Mouse (Mus musculus) liver, embryonic 11.5 days (tissue): ENCODE measurements at regions not wholly inside any gene's neighbourhood (a gene's known extent, or its start where the extent isn't known, plus 50 kb on each side); places are given as distances from the start of the nearest gene placed in this dataset.

ENCODE experiments used
- ATAC-seq: fragments of 200-750 bp; cut with Nextera tagmentation; replicated peaks from 2 replicates; pipeline ENCODE4 v1.8.0; 2017; ENCODE audit warnings: moderate number of reproducible peaks, mild to moderate bottlenecking, moderate TSS enrichment, moderate library complexity; ENCODE audit not compliant: low FRiP score
- DNase-seq: peaks from one replicate; pipeline ENCODE4 v3.0.0-alpha.2; 2017; ENCODE audit warnings: low spot score
- H3K27ac ChIP-seq: fragments of 300-500 bp; sonication (generic); 2 replicates; pipeline ENCODE4 v1.5.1; 2014; ENCODE audit warnings: mild to moderate bottlenecking, low read depth, low read length, control low read depth
- H3K27me3 ChIP-seq: fragments of 300-500 bp; sonication (generic); replicated peaks from 2 replicates; pipeline ENCODE4 v1.6.1; 2014; ENCODE audit warnings: low read length, mixed read lengths; ENCODE audit not compliant: control insufficient read depth, insufficient read depth
- H3K36me3 ChIP-seq: fragments of 300-500 bp; sonication (generic); 2 replicates; pipeline ENCODE4 v1.6.1; 2014; ENCODE audit warnings: mild to moderate bottlenecking, low read length, moderate library complexity, mixed read lengths; ENCODE audit not compliant: control insufficient read depth, insufficient read depth
- H3K4me1 ChIP-seq: fragments of 300-500 bp; sonication (generic); replicated peaks from 2 replicates; pipeline ENCODE4 v1.6.1; 2014; ENCODE audit warnings: low read length, mixed read lengths; ENCODE audit not compliant: control insufficient read depth, insufficient read depth
- H3K4me2 ChIP-seq: fragments of 300-500 bp; sonication (generic); 2 replicates; pipeline ENCODE4 v1.6.1; 2014; ENCODE audit warnings: mild to moderate bottlenecking, control low read depth, moderate library complexity
- H3K4me3 ChIP-seq: fragments of 300-500 bp; sonication (generic); 2 replicates; pipeline ENCODE4 v1.5.1; 2014; ENCODE audit warnings: low read depth, low read length, control low read depth
- H3K9ac ChIP-seq: fragments of 300-500 bp; sonication (generic); 2 replicates; pipeline ENCODE4 v1.6.1; 2014; ENCODE audit warnings: low read depth, low read length, control low read depth
- H3K9me3 ChIP-seq: fragments of 300-500 bp; sonication (generic); 2 replicates; pipeline ENCODE4 v1.6.1; 2016; ENCODE audit warnings: low read length, inconsistent platforms, mixed read lengths; ENCODE audit not compliant: control insufficient read depth
- WGBS: fragments of 180-500 bp; shearing (Covaris S2); extraction: QIAGEN DNeasy Blood & Tissue Kit; methylation state at CpG from one replicate; pipeline ENCODE4 v1.1.7; 2014; 5-methylcytosine and 5-hydroxymethylcytosine counted together

GRCm38 (mm10) chr4:24154418-24154817 is 341.8 kb upstream of the Mms22l start:
- DNase-seq (no peak), ATAC-seq (0 out of 2 replicates have a peak, but pooled peaks have one; percentile 49)
- WGBS, result 19% methylated on average over 8 of the region's 8 CpGs
- Histone ChIP-seq H3K36me3 (no peaks in the 10 kb centered on the region), H3K9ac (no peak overlapping the region), H3K4me2 (no peak overlapping the region), H3K9me3 (no peaks in the 10 kb centered on the region), H3K4me1 (no peaks in the 10 kb centered on the region), H3K27me3 (no peaks in the 10 kb centered on the region), H3K27ac (no peak overlapping the region), H3K4me3 (no peak overlapping the region)

GRCm38 (mm10) chr4:24173750-24174149 is 322.5 kb upstream of the Mms22l start:
- no peak overlapping the region for H3K27ac ChIP-seq
- no peaks in the 10 kb centered on the region for H3K4me1 ChIP-seq
- 69% methylated on average over 2 of the region's 2 CpGs for WGBS
- H3K4me2 ChIP-seq, result no peak overlapping the region
- no peak for DNase-seq
- H3K9me3 ChIP-seq, result no peaks in the 10 kb centered on the region
- H3K27me3 ChIP-seq, result no peaks in the 10 kb centered on the region
- no peak overlapping the region for H3K9ac ChIP-seq
- H3K4me3 ChIP-seq, result no peak overlapping the region
- no peaks in the 10 kb centered on the region for H3K36me3 ChIP-seq
- no peak for ATAC-seq

GRCm38 (mm10) chr4:24213262-24214036 is 282.8 kb upstream of the Mms22l start:
- DNase-seq (no peak), ATAC-seq (no peak)
- Histone ChIP-seq H3K27me3 (no peaks in the 10 kb centered on the region), H3K4me3 (no peak overlapping the region), H3K27ac (no peak overlapping the region), H3K36me3 (no peaks in the 10 kb centered on the region), H3K9ac (no peak overlapping the region), H3K4me2 (no peak overlapping the region), H3K9me3 (no peaks in the 10 kb centered on the region), H3K4me1 (no peaks in the 10 kb centered on the region)
- 68% methylated on average over 10 of the region's 10 CpGs for WGBS

- WGBS, result 65% methylated on average over 3 of the region's 3 CpGs
- Histone ChIP-seq H3K9ac (no peak overlapping the region), H3K36me3 (no peaks in the 10 kb centered on the region), H3K27me3 (no peaks in the 10 kb centered on the region), H3K9me3 (no peaks in the 10 kb centered on the region), H3K4me3 (no peak overlapping the region), H3K27ac (no peak overlapping the region), H3K4me2 (no peak overlapping the region), H3K4me1 (no peaks in the 10 kb centered on the region)
- DNase-seq (no peak), ATAC-seq (no peak)
Observed at GRCm38 (mm10) chr4:24214037-24214362, 282.3 kb upstream of the Mms22l start.

- no peak for ATAC-seq
- Histone ChIP-seq H3K27me3 (no peaks in the 10 kb centered on the region), H3K4me2 (no peak overlapping the region), H3K27ac (no peak overlapping the region), H3K9ac (no peak overlapping the region), H3K9me3 (no peaks in the 10 kb centered on the region), H3K4me1 (no peaks in the 10 kb centered on the region), H3K36me3 (no peaks in the 10 kb centered on the region), H3K4me3 (no peak overlapping the region)
- 73% methylated on average over 6 of the region's 6 CpGs for WGBS
- no peak for DNase-seq
Observed at GRCm38 (mm10) chr4:24218383-24218934, 277.8 kb upstream of the Mms22l start.

- 84% methylated on average over 4 of the region's 4 CpGs for whole genome bisulfite sequencing
Observed at GRCm38 (mm10) chr4:24219074-24219497, 277.2 kb upstream of the Mms22l start.

GRCm38 (mm10) chr4:24219583-24219982 is 276.7 kb upstream of the Mms22l start:
- H3K4me1 ChIP-seq, result no peaks in the 10 kb centered on the region
- no peaks in the 10 kb centered on the region for H3K9me3 ChIP-seq
- H3K36me3 ChIP-seq, result no peaks in the 10 kb centered on the region
- ATAC-seq, result no peak
- H3K27ac ChIP-seq, result no peak overlapping the region
- 77% methylated on average over 3 of the region's 3 CpGs for WGBS
- H3K4me2 ChIP-seq, result no peak overlapping the region
- no peak overlapping the region for H3K4me3 ChIP-seq
- H3K9ac ChIP-seq, result no peak overlapping the region
- H3K27me3 ChIP-seq, result no peaks in the 10 kb centered on the region
- no peak for DNase-seq

More at GRCm38 (mm10) chr4:24219074-24219497, 277.2 kb upstream of the Mms22l start:
- no peak overlapping the region for H3K9ac ChIP-seq
- no peaks in the 10 kb centered on the region for H3K27me3 ChIP-seq
- H3K27ac ChIP-seq, result no peak overlapping the region
- no peaks in the 10 kb centered on the region for H3K4me1 ChIP-seq
- no peaks in the 10 kb centered on the region for H3K36me3 ChIP-seq
- H3K4me2 ChIP-seq, result no peak overlapping the region
- DNase-seq, result no peak
- H3K4me3 ChIP-seq, result no peak overlapping the region
- no peaks in the 10 kb centered on the region for H3K9me3 ChIP-seq
- no peak for ATAC-seq

GRCm38 (mm10) chr4:24245124-24245523 is 251.1 kb upstream of the Mms22l start:
- Histone ChIP-seq H3K36me3 (no peaks in the 10 kb centered on the region), H3K9me3 (no peaks in the 10 kb centered on the region), H3K4me1 (no peaks in the 10 kb centered on the region), H3K27me3 (no peaks in the 10 kb centered on the region), H3K27ac (no peak overlapping the region), H3K4me3 (no peak overlapping the region), H3K9ac (no peak overlapping the region), H3K4me2 (no peak overlapping the region)
- WGBS, result 67% methylated on average over 6 of the region's 6 CpGs
- no peak for ATAC-seq
- DNase-seq, result no peak
